Mouse (Mus musculus): Measurements from ENCODE around the gene Susd4.

The Susd4 gene

DNA sequence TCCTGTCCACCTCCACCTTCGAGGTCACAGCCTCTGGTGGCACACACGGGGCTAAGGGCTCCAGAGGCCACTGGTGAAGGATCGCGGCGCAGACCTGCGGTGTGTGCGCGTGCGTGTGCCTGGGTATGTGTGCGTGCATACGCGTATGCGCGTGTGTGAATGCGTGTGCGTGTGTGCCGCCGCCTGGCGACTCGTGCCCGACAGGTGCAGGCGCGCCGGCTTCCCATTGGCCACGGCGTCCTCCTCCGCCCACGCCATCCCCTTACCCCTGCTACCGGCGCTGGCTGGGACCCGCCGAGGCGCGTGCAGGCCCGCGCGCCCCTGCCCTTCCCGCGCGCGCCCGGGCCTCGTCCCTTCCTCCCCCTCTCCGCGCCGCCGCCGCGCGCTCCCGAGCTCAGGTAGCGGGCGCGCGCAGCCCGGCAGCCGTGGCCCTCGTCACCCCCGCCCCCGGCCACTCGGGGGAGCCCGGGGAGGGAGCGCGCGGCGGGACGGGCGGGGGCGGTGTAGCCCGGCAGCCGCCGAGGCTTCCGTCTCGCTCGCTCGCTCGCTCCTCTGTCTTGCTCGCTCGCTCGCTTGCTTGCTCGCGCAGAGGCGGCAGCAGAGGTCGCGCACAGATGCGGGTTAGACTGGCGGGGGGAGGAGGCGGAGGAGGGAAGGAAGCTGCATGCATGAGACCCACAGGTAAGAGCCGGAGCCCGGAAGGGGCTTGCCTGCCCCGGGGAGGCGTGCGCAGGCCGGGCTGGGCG is at the start of gene Susd4:
Gene Susd4 (plus strand): TSS at position 145 of the 746 bp plus-strand sequence.
- DNase-seq (ENCODE audit: low read depth): no peak

DNA sequence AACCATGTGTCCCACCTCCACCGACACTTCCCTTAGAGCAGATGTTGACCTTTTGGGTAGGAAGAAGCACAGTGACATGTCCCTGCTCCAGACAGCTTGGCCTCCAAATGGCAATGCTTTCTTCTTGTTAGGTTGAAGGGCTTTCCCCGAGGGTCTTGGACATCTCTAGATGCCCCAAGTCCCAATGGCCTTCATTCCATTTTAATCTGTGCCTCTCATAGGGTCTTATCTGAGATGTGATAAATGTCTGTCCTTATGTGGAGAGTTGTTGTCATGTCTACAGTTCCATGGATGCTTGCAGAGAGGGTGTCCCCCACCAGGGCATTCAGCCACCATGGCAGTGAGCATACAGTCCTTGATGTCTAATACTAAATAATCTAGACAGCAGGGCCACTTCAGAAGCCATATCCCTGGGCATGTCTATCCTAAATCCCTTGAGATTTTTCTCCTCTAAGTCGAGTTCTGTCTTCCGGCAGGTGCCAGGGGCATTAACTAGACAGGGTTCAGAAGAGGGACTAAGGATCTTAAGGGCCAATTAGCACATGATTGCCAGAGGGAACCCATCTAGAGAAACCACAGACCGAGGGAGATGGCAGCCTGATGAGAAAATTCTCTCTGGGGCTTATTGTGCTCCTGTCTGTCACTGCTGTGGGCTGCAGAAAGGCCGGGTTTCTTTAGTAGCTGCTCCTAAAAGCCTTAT is 49.3 kb upstream of the Susd4 start:
- no peak for DNase-seq (ENCODE audit: low read depth)

DNA sequence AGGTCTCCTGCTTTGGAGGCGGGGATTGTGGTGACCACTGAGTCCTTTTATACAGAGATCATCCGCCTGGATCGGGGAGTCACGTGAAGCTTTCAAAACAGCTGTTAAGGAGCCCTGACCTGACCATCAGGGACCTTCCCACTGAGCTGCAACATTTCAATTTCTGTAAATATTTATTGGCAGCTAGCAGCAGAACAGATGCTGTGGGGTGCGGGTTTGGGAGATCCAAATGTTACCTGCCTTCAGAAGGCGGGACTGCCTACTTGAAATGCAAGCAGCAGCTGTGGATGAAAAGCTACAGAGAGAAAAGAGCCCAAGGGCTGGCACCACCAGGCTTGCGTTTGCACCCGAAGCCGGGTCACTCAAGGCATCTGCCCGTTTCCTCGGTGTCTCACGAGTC is 36.1 kb upstream of the Susd4 start:
- DNase-seq (ENCODE audit: low read depth): no peak

DNA sequence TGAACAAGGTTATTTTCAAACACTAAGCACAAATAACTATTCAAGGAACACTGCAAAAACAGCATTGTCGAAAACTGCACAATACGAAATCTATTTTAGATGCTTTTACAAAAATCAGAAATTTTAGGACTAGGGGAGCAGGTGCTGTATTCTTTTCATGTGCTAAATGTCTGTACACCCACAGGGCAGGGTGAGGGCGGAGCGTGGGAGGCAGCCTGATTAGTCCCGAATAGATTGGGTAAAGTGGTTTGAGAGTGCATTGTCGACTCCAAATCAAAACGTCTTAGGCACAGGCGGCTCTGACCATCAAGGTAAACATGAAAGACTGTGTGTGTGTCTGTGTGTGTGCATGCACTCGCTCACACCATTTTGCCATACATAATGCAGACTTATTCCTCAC is 34.7 kb upstream of the Susd4 start:
- no peak for DNase-seq (ENCODE audit: low read depth)

DNA sequence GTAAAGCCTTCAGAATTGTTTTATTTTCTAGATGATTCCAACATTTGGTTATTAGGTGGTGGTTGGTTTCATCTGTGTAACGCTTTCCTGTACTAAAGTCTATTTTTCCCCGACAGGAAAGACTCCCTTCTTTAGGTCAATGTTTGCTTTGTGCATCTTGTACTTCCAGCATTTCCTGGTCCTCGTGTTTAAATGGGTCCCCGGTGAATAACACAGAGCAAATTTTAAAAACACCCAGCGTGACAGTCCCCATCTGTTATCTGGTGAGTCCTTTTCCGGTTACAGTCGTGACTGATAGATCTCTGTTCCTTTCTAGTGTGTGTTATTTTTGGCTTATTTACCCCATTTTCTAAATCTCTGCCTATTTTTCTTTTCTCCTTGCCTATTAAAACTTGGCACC is 31.0 kb upstream of the Susd4 start:
- no peak for DNase-seq (ENCODE audit: low read depth)

DNA sequence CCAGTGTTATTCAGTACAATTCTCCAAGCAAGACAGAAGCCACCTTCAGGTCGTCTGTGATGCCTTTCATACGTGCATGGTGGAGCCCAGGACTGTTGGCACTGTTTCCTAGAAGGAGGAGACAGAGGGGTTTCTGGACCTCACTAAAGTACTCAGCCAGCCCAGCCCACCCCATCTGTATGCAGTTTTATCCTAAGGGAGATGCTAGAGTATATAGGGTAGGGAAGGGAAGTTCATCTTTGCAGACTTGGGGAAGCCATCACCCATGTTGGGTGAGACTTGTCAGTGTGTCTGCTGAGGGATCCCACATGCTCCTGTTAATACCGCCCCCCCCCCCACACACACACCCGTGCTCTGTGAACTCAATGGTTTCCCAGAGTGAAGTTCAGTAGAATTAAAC is 27.8 kb upstream of the Susd4 start:
- DNase-seq (ENCODE audit: low read depth): no peak

DNA sequence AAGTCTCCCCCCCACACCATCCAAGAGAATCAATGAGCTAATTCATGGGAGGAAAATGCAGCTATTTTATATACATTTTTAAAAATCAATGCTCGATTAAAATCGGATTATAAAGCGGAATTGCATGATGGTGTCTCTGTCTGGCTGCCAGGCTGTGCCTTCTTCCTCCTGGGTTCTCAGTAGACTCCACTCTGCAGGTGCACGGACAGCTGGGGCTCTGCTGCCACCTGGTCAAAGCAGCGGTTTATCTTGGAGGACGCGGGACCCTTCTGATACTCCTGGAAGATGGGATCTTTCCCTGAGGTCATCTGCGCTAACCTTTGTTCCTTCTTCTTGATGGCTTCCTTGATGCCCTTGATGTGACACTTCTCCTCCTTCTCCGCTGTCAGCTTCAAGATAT is 16.6 kb upstream of the Susd4 start:
- no peak for DNase-seq (ENCODE audit: low read depth)

DNA sequence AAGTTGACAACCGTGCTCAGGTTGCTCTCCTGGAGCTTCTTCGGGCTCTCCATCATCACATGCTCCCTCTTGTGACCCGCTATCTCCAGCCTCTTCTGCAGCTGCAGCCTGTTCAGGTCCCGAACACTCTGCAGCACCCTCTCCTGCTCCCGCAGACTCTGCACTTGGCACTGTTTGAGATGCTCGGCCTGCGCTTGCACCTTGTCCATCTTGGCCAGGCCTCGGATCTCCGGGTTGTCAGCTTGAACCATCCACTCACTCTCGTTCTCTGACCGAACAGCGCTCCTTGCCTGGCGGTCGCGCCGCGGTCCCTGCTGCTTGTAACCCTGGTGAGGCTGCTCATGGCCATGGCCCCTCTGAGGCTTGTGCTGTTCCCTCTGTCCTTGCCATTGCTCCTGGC is 15.8 kb upstream of the Susd4 start:
- no peak for DNase-seq (ENCODE audit: low read depth)

DNA sequence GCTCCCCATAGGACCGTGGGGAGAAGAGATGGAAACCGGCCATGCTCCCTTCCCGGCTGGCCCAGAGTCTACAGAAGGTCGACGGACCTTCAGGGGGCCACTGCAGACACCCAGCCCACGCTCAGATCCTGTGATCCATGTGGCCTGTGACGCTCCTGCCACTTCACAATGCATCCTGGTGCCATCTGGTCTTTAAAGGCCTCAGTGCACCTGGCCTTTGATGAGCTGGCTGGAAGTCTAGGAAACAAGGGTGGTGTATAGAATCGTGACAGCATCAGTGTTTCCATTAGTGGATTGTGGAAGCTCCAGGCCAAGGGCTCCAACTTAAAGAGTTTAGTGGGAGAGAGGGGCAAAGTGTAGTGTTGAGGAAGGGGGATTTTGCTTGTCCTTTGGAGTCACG is 14.6 kb upstream of the Susd4 start, which contains the start of gene Ccdc185:
Gene Ccdc185 (minus strand): TSS at position 101 of the 400 bp plus-strand sequence.
- DNase-seq (ENCODE audit: low read depth): no peak

DNA sequence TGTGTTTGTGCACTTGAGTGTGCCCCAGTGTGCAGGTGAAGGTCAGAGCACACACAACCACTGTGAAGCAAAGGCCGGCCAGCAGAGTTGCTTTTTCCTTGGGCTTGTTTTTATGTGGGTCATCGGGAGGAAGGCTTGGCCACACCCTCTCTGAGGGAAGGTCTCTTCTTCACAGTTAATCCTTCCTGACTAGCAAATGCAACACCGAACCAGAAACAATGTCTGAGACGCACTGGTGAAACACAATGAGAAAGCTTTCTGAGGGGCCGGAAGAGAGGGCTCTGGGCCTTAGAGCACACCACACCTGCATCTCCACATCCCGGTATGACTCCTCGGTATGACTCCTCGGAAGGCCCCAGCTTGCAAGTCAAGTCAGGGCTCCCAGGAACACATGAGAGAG is 12.4 kb upstream of the Susd4 start:
- DNase-seq (ENCODE audit: low read depth): no peak

DNA sequence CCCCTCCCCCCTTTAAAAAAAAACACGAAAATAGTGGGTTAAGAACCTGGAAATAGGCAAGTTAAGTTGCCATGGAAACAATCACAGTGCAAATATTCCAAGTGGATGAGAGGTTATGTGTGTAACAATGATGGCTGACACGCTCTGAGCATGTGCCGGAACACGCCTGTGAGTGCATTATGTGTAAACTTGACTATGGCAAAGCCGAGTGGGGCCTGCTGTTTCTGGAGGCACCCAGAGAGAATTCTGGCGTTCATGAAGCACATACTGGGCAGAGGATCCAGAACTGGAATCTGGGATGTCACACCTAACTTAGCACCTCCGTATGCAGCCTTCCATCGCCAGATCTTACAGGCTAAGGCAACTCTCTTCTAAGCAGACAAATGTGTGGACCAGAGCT is 10.0 kb upstream of the Susd4 start:
- DNase-seq (ENCODE audit: low read depth): no peak

DNA sequence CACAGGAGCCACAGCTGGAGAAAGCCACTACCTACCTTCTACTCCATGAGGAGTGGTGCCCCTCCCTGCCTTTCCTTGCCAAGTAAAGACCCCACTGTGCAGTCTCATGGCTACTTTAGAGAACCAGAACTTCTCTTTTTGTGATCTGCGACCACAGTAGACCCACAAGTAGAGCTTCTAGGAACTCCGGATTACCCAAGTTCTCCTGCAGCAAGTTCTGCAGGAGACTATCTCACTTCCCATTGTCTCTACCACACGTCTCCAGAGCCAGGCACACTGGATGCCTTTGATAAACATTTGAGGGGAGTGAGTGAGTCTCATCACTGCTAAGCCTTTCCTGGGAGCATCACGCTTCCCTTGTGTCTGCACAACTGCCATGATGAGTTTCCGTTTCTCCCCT is 8.8 kb upstream of the Susd4 start:
- DNase-seq (ENCODE audit: low read depth): no peak

DNA sequence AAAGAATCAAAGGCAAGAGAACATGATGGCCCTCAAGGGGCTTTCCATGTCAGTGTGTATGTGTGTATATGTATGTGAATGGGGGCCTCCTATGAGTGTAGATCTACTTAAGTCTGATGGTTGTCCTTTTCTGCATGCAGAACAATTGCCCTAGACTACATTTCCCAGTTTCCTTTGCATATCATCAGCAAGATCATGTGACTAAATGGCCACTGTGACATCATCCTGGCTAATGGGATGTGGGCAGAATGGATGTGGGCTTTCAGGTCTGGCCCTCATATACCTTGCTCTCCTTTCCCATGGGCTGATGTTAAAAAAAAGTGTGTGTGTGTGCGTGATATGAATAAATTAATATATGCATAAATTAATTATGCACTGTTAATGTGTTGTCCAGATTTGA is 4.9 kb upstream of the Susd4 start:
- no peak for DNase-seq (ENCODE audit: low read depth)

DNA sequence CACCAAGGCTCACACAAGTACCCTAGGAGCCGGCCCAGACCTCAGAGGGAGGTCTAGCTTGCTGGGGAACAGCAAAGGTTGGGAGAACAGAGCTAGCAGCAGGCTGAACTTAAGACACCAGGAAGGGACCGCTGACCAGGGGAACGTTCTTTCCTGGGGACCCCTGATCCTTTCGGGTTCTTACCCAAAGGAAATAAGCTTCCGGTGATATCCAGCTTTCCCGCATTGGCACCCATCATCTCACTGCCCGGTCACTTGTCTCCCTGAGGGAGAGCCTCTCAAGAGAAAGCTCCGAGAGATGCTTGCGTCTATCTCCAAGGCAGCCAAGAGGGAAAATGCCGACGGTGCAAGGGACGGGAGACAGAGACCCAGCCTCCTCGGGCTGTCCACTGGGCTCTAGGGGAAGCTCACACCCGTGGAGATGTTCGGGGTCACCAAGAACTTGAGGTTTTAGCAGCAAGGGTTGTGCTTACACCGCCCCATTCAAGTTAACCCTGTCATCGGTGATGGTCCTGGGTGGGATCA is 407 bp upstream of the Susd4 start:
- DNase-seq (ENCODE audit: low read depth): no peak

DNA sequence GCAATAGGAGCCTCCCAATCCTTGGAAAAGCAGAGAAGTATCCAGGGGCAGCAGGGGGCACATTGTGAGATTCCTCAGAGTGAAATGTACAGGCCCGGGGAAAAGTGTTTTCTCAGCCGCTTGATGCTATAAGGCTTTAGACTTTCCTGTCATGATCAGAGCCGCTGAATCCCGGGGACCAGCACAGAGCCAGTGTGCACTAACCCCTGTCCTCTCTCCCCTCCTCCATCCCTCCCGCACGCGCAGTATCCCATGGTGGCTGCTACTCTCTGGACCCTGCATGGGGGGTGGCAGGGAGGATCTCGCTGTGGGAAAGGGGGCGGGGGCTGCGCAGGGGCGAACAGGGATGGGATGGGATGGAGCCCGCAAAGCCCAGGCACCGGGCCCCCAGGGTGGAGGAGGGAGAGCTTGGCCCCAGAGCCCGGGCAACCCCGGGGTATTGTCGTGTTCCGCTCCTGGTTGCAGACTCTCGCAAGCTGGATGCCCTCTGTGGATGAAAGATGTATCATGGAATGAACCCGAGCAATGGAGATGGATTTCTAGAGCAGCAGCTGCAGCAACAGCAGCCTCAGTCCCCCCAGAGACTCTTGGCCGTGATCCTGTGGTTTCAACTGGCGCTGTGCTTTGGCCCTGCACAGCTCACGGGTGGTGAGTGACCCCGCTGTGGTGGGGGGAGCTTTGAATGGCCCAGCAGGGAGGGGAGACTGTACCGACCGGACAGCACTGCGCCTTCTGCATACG is 1.1 kb downstream of the Susd4 start:
- no peak for DNase-seq (ENCODE audit: low read depth)

DNA sequence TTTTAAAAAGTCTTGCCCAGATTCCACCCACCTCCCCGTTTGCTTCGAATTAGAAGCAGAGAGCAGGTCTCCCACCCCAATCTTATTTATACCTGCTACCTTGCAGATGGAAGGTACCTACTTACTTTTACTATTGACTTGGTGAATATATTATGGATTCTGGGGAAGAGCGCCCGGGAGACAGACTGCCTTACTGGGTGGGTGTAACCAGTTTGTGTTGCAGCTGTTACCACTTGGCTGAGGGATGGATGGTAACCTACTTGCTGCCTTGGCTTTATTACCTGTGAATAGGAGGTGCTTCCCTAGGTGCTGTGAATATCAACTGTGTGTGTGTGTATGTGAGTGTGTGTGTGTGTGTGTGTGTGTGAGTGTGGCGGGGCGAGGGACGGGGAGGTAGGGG is 11.9 kb downstream of the Susd4 start:
- no peak for DNase-seq (ENCODE audit: low read depth)

DNA sequence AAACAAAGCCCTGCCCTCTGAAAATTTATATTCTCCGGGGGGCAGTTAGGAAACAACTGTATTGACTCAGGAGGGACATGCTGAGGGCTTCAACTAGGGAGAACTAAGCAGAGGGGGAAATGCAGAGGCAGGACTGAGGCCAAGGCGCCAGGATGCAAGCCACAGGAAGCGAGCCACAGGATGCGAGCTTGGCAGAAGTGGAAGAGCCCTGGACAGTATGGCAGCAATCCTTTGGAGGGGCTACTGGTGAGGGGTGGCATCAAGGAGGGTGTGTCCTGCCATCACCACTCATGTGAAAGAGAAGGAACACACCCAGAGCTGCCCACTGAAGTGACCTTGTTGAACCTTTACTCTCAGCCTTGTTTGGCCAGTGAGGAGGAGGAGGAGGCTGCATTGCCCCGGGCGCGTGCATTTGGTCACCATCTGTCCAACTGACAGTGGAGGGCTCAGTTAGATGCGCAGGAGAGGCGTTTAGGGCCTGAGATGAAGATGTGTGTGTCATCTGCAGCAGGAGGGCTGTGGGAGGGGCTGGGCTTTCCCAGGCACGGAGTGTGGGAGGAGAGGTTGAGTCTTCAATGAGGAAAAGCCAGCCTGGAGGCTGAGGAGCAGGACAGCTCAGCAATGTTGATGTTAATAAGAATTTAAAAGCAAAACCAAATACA is 13.2 kb downstream of the Susd4 start:
- DNase-seq (ENCODE audit: low read depth): no peak

DNA sequence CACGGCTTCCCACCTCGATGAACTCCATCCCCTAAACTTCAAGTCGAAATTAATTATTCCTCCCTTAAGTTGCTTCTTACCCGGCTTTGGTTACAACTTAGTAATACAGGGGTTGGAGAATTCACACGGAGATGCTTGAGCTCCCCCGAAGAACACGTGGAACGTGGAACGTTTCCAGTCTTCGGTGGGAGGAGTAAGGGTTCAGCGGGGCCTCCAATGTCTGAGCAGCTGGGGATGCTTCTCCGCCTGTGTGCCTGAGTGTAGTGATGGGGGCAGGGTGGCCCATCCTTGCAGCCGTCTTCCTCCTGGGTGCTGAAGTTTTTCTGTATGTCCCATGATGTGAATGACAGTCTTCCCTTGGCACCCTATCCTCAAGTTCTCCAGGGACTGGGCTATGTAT is 14.6 kb downstream of the Susd4 start:
- DNase-seq (ENCODE audit: low read depth): no peak

DNA sequence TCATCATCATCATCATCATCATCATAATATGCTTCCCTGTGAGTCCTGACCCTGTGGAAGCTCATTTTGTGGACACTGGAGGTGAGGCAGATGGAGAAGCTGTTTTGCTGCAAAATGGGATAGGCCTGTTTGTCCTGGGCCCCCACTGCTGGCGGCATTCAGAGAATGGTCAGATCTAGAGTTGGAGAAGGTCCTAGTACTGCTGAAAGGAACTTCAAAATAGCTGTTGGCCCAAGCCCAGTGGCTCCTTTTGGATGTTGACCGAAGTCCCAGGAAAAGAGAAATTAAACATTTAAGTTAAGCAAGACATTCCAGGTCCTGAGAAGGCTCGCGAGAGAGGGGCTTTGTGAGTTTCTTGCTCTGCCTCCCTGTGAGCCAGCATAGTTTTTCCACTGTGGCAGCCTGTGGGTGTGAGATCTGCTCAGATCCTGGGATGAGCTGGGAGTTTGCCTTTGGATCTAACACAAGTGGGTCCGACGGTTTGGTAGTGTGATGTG is 15.4 kb downstream of the Susd4 start:
- no peak for DNase-seq (ENCODE audit: low read depth)

DNA sequence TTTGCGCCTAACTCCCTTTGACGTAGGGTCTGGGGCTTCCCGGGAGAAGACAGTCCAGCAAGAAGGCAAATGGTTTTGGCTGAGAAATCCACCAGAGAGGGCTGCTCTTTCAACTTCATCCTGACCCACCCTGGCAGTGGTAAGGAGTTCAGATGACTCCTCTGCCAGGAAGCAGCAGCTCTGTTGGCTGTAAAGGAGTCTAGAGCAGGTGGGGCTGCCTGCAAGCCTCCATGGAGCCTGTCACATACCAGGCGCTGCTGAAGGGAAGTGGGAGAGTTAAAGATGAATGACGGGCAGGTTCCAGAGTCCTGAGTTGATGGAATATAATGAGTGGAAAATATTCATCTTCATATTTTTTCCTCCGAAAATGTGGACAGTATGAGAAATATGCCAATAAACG is 20.1 kb downstream of the Susd4 start:
- no peak for DNase-seq (ENCODE audit: low read depth)

DNA sequence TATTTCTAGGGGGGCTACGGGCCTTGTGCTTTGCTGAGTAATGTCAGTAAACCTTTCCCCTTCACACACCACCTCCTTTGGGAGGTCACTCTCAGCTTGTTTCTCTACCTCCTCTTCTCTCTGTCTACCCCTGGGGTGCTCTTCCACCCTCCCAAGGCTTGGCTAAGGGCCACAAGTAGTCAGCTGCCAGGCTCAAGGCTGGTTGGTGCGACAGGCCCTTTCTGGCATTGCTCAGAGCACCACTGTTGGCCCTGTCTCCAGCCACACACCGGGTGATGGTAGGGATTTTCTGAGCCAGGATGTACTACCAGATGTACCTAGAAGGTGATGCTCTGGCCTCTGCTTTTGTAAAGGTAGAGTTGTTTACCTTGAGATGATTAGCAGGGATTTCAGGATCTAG is 21.1 kb downstream of the Susd4 start:
- peak; percentile 43 for DNase-seq (ENCODE audit: low read depth)

DNA sequence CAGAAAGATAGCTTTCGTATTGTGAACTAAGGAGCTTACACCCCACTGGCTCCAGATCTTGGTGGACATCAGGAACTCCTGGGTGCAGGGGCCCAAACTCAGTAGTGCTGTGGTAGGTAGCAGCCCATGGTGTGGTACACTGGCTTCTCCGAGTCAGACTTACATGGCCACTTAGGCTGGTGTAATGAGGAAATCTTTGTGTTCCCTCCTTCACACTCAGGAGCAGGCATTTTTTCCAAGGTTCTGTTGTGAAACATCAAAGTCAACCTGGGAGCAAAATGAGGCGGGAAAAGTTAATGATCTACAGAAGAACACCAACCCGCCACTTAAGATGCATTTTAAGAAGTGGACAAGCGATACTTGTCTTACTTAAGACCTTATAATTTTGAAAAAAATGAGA is 21.8 kb downstream of the Susd4 start:
- DNase-seq (ENCODE audit: low read depth): no peak

Measured in NIH3T3 (cell line).